Mouse (Mus musculus) erythroid progenitor cell, adult 5-6 weeks (primary cell): ENCODE data around the gene Rasgef1a. TPM values are rescaled to one million over a fixed set of nuclear protein-coding genes. Genes with fewer than 3 reads are reported as not detected.

Experiments
- ATAC-seq: replicated peaks from 2 replicates; pipeline ENCODE4 v1.8.0; 2016; ENCODE audit warnings: moderate number of reproducible peaks, mild to moderate bottlenecking, moderate TSS enrichment, inconsistent platforms; ENCODE audit not compliant: poor library complexity, low FRiP score, severe bottlenecking
- total RNA-seq, 2 experiments: library from RNA; stranded (forward) in 1 of 2; stranded (reverse) in 1 of 2; fragments of 150-400 nt in 1 of 2; fragments of 186-747, 209-891 nt in 1 of 2; gene quantifications; 2 replicates each; pipeline versions ENCODE4 v1.2.3 to v1.2.4; 2015 to 2017; ENCODE audit warnings: low replicate concordance in 2 of 2

Rasgef1a gene
- total RNA-seq, 2 experiments from 2014 or later: not detected

DNA sequence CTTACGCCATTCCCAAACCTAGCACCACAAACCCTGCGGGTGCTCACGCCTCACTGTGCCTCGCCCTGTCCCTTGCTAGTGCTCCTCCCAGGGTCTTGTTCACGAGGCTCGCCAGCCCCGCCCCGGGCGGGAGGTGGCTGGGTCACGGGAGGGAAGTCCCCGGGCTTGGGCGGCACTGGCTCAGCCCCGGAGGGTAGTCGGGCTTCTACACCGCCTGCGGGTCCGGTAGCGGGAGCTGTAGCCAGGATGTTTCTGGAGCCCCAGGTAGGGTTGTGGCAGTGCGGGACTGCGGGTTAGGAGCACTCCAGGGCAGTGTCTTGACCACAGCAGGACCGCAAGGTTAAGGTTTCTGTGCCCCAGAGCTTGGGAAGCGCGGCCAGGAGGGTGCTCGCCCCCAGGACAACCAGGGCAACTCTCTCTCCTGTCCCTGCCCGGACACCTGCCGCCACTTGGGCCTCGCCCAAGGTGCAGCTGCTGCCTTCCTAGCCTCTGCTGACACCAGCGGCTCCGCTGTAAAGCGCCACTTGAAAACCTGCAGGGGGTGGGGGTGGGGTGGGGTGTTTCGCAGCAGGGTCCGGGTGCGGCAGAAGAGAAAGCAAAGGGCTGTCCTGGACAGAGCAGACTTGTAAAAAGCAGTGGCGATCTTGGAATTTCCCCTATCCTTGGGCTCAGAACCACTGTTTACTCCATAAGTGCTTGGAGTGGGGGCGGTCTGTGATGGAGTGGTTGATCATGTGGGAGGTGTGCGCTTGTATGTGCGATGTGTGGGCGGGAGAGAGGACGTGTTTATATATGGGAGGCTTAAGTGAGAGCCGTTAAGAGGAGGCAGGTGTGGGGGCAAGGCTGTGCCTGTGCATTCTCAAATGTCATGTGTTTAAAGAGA is 55.2 kb downstream of the Rasgef1a start:
- 0 out of 2 replicates have a peak, but pooled peaks have one; percentile 23 for ATAC-seq

DNA sequence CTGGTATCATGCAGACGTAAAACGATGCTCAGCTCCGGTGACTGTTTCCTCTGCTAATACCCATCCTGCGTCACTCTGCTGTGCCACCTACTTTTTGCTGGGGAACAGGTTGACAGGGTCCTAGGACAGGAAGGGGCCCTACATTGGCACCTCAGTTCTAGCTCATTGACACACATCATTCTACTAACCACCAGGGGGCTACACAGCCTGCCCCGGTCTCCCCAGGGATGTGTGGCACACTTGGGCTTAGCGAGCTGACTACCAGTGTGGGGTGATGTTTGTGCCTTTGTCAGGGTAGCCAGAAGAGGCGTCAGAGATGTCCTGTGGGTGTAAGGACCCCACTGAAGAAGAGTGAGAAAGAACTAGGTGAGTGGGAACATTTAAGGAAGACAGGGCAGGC is 56.5 kb downstream of the Rasgef1a start:
- ATAC-seq: no peak

GRCm38 (mm10) chr6:118070321-118071012 is 59.2 kb downstream of the Rasgef1a start:
- no peak for ATAC-seq

DNA sequence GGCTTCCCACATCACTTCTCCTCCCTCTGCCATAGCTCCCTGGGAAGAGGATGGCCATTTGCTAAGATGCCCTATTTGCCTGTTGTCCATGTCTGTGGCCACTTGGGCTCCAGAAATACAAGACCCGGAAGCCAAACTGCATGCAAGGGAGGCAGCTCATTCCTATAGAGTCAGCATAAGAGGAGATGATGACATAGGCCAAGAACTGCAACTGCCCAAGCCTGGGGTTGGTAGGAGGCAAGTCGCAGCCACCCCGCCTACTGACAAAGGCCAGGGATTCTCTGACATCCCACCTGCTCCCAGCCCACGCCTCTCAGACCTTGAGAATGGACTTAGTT is 59.7 kb downstream of the Rasgef1a start:
- no peak for ATAC-seq

DNA sequence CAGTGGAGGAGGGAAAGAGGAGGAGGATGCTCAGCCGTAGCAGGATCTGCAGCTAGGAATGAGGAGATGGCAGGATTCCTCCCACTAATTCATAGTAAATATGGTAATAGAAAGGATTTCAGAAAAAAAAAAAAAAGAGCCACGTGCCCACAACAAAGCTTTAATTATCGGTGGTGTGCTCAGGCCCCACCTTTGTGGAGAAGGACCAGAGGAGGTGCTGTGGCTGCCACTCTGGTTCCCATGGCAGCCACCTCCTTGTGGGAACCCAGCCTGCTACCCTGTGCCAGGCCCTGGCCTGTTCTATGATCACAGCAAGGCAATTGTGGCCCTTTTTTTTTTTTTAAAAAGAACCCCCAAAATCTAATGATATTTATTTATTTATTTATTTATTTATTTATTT is 60.2 kb downstream of the Rasgef1a start:
- no peak for ATAC-seq

DNA sequence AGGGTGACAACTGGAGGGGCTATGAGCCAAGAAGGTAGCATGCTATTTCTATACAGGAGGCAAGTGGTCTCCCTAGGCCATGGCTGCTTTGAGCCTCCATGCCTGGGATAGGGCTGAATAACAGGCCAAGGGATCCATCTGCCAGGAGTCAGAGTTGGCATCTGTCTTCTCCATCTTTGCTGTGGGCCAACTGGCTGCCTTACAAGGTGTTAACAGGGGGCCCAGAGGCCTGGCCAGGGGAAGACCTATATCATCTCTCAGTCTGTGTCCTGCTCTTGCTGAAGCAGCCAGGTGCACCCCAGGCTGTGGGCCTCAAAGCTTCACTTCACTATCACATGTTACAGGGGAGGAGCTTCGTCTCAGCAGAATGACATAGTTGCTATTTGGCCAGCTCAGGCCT is 60.9 kb downstream of the Rasgef1a start:
- no peak for ATAC-seq

DNA sequence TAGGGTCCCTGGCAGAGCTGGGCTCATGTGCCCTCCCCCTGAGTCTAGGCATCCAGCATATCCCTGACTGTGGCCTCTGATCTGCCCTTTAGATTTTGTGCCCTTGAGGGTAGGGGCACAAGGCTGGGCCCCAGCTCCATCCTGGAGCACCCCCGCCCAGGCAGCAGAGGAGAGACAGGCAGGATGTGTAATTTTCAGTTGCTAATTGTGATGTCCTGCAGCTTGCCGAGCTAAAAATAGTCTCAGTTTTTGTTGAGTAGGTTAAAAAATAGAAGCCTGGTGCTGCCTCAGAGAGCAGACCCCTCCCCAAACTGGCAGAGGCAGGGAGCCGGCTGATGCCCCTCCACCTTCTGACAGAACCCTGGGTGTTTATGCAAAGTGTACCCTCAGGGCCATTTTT is 62.9 kb downstream of the Rasgef1a start:
- ATAC-seq: no peak

- no peak for ATAC-seq
Observed at GRCm38 (mm10) chr6:118076256-118076655, 65.0 kb downstream of the Rasgef1a start.

GRCm38 (mm10) chr6:118076748-118077147 is 65.5 kb downstream of the Rasgef1a start:
- no peak for ATAC-seq

DNA sequence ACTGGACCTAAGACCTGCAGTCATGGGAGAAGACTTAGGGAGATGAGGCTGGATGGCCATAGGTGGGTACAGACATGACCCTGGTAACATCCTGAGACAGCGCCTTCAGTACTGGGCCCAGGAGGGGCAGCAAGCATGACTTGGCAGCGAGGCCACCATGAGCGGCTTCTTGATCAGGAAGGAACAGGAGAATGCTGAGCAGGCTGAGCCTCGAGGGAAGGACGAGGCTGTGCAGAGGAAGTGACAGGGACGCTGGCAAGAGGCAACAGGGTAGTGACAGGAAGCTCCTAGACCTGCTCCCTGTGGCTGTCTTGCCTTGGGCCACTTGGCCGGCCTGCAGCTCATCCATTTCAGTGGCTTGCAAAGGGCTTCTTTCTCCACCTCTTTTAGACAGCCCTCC is 66.2 kb downstream of the Rasgef1a start:
- ATAC-seq: no peak

DNA sequence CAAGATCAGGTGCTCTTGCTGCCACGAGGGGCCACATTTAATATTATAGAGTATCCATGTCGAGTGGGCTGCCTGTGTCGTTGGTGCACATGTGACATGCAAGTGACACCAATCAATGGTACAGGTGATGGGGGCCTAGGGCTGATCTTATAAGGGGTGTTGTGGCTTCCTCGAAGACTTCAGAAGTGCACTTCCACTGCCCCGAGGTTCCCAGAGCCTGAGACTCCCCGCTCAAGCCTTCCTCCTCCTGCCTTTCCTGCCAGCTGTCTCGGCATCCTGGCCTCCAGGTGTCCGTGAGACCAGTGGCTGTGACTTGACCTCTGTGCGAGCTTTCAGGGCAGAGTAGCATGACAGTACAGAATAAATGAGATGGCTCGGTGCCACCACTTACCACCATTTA is 67.5 kb downstream of the Rasgef1a start:
- ATAC-seq: no peak

GRCm38 (mm10) chr6:118079292-118079691 is 68.1 kb downstream of the Rasgef1a start:
- no peak for ATAC-seq

DNA sequence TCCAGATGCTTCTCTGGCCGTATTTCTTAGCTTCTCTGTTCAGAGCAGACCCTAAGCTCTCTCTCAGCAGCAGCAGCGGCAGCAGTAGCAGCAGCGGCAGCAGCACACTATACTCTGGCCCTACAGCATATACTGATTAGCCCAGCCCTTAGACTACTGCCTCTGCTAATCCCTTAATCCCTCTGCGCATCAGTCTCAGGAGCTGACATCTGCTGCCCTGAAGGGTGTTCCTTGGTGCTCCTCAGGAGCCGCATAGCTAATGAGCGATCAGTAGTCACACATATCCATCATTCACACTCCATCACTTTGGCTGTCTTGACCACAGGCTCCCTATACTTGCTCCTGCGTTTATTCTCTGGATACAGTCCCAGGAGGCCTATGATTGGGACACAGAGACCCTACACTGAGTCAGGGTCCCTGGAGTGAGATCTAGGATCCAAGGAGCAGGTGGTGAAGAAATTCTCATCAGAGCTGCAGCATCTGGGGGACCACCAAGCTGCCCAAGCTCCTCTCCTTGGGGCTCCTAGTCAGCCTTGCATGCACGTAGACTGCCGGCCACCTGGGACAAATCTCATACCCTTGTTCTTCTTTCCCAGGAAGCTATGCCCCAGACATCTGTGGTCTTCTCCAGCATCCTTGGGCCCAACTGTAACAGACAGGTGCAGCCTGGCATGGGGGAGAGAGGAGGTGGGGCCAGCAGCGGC is 68.7 kb downstream of the Rasgef1a start:
- ATAC-seq: no peak

GRCm38 (mm10) chr6:118080711-118081110 is 69.5 kb downstream of the Rasgef1a start:
- no peak for ATAC-seq

DNA sequence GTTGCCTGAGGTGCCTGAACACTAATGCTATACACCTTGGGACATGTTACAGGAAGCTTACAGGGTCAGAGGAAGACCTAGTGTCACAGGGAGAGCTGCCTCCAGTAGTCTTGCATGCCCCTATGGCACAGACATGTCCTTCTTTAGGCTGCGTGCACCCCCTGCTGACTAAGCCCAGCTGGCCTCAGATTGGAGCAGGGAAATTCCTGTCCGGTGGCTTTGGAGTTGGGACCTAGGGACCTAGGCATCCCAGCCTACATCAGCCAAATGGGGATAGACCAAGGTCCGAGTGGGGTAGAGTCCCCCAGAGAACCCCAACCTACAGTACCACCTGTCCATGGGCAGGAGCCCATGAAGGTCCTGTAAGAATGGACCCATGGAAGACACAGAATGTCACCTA is 71.1 kb downstream of the Rasgef1a start:
- ATAC-seq: no peak

- ATAC-seq: no peak
Observed at GRCm38 (mm10) chr6:118083608-118084007, 72.4 kb downstream of the Rasgef1a start.

DNA sequence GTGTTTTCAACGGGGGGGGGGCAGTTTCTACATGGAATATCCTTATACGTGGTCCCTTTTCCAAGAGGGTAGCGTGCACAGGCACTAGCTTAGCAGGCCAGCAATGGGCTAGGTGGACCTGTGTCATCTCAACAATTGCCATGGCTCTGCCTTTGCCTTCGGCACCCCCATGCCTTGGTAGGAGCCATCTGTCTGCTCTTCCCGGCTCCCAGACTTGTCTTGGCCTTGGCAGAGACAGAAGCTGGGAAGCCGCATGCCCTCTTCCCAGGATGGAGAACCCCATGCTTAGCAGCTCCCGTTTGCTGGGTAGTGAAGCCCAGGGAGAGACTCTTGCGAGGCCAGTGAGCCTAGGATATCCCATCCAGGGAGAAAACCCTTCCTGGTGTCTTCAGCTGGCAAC is 73.4 kb downstream of the Rasgef1a start:
- ATAC-seq: no peak

DNA sequence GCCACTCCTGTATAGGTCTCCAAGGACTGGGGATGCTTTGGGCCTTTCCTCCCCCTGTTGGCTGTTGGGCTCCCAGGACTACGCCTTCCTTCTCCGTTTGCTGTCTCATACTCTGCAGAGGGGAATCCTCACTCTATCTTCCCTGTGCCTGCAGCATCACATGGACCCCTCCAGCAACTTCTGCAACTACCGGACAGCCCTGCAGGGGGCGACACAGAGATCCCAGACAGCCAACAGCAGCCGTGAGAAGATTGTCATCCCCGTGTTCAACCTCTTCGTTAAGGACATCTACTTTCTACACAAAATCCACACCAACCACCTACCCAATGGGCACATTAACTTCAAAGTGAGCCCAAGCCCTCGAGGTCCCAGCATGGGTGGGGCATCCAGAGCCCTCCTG is 76.7 kb downstream of the Rasgef1a start:
- no peak for ATAC-seq

DNA sequence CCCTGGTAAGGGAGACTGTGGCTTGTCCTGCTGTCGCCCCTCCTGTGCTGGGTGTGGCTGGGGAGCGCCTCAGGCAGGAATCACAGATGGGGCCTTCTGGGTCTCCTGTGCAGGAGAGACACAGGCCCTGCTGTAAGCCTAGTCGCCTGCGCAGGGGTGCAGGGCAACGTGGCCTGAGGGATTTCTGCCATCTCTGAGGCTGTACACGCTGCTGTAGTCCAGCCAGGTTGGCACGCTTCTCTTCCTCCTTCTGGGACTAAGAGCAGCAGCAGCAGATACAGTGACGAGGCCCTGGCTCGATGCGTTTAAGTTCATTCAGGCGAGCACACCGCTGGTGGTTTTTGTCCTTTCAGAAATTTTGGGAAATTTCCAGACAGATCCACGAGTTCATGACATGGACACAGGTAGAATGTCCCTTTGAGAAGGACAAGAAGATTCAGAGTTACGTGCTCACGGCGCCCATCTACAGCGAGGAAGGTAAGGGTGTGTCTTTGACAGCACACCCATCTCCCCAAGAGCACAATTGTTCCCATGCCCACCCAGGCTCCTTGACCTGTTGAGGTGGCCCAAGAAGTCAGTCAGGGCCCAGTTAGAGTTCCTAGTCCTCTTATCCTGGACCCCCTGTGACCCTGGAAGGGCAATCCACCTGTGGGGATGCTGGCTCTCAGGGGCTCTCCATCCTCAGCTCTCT is 77.7 kb downstream of the Rasgef1a start:
- no peak for ATAC-seq

- no peak for ATAC-seq
Observed at GRCm38 (mm10) chr6:118090827-118091226, 79.6 kb downstream of the Rasgef1a start.
